Mouse (Mus musculus): ENCODE measurements around the gene A230072I06Rik. TPM values are rescaled to one million over a fixed set of nuclear protein-coding genes. Genes with fewer than 3 reads are reported as not detected.

A230072I06Rik gene
- total RNA-seq, 2 experiments from 2014 or later, result not detected

GRCm38 (mm10) chr8:12322071-12322470 lies 43.5 kb downstream of the A230072I06Rik start:
- DNase-seq (ENCODE audit: low spot score in 2 of 2), result no peak

- DNase-seq (ENCODE audit: low spot score in 2 of 2), result no peak
Measured at GRCm38 (mm10) chr8:12323238-12323637, 44.6 kb downstream of the A230072I06Rik start.

- DNase-seq (ENCODE audit: low spot score in 2 of 2), result no peak
Measured at GRCm38 (mm10) chr8:12324561-12324960, 45.9 kb downstream of the A230072I06Rik start.

GRCm38 (mm10) chr8:12324991-12325601 lies 46.5 kb downstream of the A230072I06Rik start:
- no peak for DNase-seq (ENCODE audit: low spot score in 2 of 2)

GRCm38 (mm10) chr8:12327187-12327586 lies 48.6 kb downstream of the A230072I06Rik start:
- no peak for DNase-seq (ENCODE audit: low spot score in 2 of 2)

GRCm38 (mm10) chr8:12327707-12328471 lies 49.3 kb downstream of the A230072I06Rik start:
- DNase-seq (ENCODE audit: low spot score in 2 of 2), result no peak

- DNase-seq (ENCODE audit: low spot score in 2 of 2), result no peak
Measured at GRCm38 (mm10) chr8:12328476-12328875, 49.9 kb downstream of the A230072I06Rik start.

- no peak for DNase-seq (ENCODE audit: low spot score in 2 of 2)
Measured at GRCm38 (mm10) chr8:12330066-12330465, 51.4 kb downstream of the A230072I06Rik start.

Other genes starting within 250 kb of the A230072I06Rik start
- 10 to 100 TPM in 1 of 2 experiments, 1 to 10 TPM in 1; 9.4 to 10.6 TPM for gene Sox1, start 116.5 kb downstream of the A230072I06Rik start, total RNA-seq (2021)

Data from left cerebral cortex, adult 18-20 months (tissue).